Mouse (Mus musculus): ENCODE data around the gene Cyth2.

DNA sequence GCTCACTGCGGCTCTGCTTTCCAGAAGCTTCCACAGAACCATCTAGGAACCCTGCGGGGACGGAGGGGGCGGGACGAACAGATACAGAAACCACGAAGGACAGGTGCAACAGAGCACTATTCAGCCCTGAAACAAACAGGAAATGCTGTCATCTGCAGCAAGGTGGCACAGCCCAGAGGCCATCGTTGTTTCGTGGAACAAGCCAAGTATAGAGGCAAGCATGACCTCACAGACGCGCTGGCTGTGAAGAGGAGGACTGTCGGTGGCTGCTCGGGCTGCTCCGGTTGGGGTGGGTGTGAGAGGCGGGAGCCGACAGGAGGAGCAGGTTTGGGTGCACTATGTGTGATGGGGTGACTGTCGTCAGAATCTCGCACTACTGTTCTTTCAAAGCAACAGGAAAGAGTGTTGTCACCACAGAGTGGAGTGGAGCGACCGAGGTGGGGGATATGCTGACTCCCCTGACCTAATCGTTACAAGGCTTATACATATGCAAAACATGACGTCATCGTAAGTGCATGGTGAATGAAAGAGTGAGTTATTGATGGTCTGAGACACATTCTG lies 35.2 kb downstream of the Cyth2 start:
- no peak for TF ChIP-seq CTCF (IDR thresholded peaks at IDR 0.05)
- no peak for TF ChIP-seq EP300 (IDR thresholded peaks at IDR 0.05)
